Mouse (Mus musculus) thymus, postnatal 25 days (tissue): ENCODE results near the gene Ern2.
A peak's percentile ranks its signal among the peaks of the same experiment; 100 is the strongest.

Experiments used
- DNase-seq: peaks from one replicate; pipeline ENCODE4 v3.0.0; 2022

The Ern2 gene

DNA sequence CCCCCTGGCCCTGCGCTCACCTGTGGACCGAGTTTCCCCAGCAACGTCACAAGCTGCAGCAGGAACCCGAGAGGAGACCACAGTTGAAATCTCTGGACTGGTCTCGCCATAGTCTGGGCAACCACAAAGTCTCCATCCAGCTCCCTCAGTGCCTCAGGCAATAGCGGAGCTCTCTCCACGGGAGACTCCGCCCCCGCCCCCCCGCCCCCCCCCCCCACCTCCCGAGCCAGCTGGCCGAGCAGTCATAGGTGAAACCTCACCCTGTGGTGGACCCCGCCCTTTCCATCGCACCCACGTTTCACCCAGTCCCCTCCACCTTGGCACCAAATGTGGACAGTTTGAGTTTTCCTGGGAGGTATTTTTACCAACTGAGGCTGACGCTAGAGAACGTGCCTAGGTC is at the start of gene Ern2:
Ern2 (minus strand) TSS at position 165 of the 400 bp plus-strand sequence.
- DNase-seq = no peak

DNA sequence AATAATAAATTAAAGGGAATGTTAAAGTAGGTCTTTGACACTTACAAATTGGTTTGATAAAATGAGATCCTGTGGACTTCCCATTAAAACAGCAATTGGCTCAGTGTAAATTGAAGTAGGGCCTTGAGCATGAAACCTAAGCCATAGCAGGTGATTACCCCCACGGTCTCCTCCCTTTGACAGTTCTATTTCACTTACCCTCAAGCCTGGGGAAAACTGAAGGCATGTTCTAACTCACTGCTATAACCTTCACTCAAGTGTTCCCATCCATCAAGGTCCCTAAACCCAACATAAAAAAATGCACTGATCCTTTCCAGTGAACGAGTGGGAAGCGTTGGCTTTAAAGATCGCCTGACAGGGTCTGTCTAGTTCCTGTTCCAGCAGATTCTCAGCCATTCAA is 44.9 kb upstream of the Ern2 start:
- no peak for DNase-seq

DNA sequence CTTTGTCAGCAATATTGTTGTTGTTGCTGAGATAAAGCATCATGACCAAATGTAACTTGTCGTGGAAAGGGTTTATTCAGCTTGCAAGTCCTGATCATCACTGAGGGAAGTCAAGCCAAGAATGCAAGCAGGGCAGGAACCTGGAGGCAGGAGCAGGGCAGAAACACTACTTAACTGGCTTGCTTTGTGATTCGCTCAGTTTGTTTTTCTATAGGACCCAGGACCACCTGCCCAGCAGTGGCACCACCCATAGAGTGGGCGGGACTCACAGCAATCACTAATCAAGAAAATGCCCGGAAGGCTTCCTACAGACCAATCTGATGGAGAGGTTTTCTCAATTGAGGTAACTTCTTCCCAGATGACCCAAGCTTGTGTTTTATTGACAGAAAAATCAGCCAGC is 43.9 kb upstream of the Ern2 start:
- no peak for DNase-seq

DNA sequence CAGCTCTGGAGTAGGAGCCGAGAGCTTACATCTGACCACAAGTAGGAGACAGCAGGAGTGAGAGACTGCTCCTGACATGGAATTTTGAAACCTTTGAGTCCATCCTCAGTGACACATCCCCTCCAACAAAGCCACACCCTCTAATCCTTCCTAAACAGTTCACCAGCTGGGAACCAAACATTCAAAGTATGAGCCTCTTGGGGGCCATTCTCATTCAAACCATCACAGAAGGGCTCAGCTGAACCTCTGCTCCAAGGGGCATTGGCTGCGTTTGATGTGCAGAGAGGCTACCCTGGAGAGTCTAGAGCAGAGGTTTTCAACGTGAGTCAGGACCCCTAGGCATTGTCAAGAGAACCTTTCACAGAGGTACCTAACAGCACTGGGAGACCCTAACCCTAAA is 43.3 kb upstream of the Ern2 start:
- no peak for DNase-seq

DNA sequence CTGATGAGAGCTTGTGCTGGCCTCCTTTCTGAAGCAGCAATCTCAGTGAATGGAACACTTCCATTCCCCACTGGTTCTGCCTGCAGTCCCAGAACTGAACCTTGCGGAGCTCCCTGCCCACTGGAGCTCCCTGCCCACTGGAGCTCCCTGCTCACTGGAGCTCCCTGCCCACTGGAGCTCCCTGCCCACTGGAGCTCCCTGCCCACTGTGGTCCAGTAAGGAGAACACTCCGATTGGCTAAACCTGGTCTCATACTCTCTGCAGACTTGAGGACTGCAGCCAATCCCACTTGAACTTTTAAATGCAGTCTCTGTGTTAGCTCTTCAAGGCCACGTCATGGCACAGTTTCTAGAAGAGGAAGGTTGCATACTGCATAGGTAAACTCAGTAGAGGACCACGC is 40.7 kb upstream of the Ern2 start:
- no peak for DNase-seq

DNA sequence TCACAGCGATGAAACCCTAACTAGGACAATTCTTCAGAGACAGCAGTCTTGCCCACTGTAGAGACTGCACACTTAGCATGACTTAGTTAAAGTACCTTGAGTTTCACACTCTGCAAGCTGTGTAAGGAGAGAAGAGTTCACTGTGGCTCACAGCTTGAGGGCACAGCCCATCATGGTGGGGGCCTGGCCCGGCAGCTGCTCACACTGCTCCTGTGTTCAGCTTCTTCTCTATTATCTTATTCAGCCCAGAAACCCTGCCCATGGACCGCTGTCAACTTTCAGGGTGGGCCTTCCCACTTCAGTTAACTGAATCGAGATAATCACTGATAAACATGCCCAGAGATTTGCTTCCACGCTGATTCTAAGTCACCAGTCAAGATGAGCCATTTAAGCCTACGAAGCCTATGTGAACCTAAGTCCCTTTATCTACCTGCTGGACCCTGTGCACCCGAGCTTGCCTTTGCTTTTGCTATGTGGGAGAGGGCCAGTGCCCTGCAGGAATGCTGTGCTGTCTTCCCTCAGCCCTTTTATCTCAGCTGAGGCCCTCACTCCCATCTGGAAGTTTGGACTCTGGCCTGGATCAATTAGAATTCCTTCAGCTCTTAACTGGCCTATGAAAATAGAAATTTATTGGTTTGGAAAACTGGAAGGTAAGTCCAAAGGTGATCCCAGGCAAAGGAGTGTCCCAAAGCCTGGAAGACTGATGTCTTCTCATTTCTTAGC is 40.2 kb upstream of the Ern2 start:
- no peak for DNase-seq

DNA sequence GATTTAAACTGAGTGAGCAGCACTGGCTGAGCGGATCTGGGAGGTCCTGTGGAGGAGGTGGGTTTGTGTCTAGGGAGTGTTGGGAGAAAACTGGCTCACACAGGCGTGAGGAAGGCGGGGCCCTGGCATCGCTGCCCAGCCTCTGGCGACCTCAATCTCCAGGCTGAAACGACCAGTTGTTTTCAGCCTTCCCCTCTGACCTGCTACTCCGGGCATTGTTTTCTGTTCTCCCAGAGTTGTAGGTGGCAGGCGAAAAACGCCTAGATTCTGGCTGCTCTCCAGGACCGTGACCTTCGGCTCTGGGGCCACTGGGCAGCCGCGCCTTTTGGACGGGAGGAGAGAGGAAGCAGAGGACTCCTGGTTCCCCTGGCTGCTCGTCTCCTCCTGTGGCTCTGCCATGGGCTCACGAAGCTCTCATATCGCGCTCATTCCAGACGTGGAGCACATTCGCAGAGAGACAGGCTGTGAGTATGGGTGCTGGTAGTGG is 33.4 kb upstream of the Ern2 start, which contains the start of gene Chp2:
Chp2 (plus strand) TSS at position 182 of the 487 bp plus-strand sequence.
- no peak for DNase-seq

DNA sequence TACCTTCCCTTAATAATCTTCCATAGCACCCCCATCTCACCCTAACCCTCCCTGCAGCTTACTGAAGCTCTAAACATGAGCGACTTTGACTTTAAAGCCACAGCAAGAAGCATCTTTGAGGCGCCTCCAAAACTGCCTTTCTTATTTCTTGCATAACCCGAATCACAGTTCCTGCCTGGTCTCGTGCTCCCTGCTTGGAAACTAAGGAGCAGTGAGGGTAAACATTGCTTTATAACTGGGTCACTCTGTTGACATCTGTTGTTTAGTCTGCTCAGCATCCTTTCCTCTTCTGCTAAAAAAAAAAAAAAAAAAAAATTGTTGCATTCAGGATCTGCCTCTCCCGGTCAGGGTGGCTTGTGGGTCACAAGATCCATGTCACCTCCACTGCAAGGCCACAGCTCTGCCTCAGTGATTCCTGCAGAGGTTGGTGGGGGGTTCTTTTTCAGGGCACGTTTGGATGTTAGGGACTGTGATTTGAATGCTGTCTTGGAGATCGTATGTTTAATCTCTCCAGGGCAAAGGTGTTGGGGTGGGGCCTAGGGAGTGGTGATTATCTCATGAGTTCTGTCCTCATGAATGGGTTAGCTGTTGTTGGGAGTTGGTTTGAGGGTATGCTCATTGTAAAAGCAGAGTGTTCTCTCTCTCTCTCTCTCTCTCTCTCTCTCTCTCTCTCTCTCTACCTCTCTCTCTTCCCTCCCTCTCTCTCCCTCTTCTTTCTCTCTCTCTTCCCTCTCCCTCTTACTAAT is 22.4 kb upstream of the Ern2 start:
- no peak for DNase-seq

DNA sequence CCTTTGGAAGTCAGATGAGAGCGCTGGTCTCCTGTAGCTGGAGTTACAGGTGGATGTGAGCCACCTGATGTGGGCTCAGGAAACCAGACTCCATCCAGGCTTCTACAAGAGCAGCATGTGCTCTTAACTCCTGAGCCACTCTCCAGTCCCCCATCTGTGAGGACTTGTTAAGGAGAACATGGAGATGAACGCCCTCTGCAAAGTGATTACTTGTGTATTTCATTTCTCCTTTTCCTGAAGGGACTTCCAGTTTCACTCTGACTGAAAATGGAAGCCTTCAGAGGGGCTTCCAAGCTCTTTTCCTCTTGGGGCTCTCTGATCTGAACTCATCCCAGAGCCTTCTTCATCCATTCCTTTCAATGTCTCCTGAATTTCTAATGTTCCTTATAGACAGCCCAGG is 20.1 kb upstream of the Ern2 start:
- no peak for DNase-seq

DNA sequence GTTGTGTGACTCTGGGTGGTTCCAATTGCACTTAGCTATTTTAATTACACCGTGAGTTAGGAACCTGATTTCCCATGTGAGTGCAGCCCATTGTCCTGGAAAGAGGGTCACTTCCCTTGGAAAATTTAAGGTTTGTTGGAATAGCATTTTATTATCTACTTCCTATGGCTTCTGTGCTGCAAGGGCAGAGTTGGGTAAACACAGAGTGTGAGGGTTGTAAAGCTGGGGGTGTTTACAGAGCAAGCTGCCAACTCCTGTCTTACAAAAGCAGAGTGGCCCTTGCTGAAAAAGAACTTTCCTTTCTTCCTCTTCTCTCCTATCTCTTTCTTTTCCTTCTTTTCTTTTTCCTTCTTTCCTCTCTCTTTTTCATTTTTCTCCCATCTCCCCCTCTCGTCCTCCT is 17.9 kb upstream of the Ern2 start:
- DNase-seq = no peak

DNA sequence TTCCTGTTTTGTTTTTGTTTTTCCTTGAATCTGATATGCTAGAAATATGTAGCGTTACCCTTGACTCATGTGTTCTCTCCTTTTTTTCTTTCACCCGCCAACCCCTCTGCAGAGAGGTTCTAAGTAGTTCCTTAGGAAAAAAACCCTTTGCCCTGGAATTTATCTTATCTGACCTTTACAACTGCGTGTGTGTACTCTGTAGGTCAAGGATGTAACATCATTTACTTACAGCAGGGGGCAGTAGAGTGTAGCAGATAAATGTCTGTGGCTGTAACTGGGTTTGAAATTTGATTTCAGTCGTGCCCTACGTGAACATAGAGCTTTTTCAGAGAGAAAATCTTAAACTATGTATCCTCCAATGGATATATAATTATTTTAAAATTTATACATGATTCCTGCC is 13.3 kb upstream of the Ern2 start:
- peak; percentile 10 for DNase-seq

DNA sequence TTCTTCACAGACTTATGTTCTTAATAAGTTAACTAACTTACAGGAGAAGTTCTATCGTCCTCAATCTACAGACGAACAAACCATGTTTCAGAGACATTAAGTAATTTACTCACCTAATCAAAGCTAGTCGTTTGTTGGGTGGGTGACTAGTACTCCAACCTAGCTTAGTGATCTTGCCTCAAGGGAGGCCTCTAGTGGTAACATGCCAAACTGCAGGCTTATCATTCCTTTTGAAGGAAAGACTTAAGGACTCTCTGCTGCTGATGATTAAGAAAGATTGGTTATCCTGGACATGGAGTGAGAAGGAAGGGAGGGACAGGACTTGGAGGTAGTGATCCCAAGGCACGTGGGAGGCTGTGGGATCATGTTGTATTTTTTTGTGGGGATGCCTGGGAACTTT is 11.3 kb upstream of the Ern2 start:
- peak; percentile 58 for DNase-seq

DNA sequence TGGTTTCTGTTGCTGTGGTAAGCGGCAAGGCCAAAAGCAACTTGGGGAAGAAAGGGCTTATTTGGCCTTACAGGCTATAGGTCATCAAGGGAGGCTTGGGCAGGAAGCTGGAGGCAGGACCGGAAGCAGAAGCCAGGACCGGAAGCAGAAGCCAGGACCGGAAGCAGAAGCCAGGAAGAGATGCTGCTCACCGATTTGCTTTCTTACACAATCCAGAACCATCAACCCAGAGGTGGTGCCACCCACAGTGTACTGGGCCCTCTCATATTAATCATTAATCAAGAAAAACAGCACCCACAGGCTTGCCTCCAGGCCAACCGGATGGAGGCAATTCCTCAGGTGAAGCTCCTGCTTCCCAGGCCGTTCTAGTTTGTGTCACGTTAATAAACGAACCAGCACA is 10.8 kb upstream of the Ern2 start:
- no peak for DNase-seq

DNA sequence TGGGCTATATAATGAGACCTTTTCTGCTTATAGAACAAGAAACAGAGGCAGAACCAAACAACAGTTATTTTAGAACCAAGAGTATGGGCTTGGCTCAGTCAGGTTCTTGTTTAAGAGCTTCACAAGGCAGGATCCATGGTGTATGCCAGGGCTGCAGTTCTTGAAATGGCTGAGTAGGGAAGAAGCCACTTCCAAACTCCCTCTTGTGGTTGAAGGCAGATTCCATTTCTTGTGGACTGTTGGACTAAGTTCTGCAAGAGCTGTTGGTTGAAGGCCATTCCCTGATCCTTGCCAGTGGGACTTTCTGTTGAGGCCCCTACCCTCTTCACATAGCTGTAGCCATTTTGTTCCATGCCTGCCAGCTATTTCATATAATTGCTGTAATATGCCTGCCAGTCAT is 7.9 kb upstream of the Ern2 start:
- no peak for DNase-seq

DNA sequence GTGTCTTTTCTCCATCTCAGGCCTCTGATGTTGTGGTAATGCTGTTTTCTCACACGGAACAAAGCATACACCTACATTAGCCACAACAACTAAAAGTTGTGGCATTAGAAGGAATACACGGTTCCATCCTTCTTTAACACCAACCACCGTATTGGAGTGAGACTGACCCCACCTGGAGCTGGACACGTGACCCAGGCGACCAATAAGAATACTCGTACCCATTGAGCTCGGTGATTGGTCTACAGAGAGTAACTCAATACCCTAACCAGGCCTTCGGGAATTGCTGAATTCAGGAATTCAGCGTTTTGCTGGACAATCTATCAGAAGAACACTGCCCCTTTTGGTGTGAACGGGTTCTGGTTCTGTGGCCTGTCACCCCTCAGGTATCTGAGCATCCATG is 5.1 kb upstream of the Ern2 start:
- DNase-seq = no peak

DNA sequence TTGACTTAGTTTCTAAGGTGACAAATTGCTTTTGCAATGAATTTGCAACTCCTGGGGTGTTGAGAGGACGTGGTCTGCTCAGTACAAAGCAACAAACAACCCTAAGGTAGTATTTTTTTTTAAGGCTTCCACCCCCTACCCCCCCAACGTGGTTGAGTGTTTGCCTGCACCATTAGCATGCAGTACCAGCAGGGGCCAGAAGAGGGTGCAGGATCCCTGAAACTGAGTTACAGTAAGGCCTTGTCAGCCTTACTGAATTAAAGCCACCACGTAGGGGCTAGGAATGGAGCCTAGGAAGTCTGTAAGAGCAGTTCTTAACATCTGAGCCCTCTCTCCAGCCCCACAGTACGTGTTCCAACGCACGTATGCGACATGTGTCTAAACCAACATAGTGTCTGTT is 3.5 kb upstream of the Ern2 start:
- peak; percentile 54 for DNase-seq

DNA sequence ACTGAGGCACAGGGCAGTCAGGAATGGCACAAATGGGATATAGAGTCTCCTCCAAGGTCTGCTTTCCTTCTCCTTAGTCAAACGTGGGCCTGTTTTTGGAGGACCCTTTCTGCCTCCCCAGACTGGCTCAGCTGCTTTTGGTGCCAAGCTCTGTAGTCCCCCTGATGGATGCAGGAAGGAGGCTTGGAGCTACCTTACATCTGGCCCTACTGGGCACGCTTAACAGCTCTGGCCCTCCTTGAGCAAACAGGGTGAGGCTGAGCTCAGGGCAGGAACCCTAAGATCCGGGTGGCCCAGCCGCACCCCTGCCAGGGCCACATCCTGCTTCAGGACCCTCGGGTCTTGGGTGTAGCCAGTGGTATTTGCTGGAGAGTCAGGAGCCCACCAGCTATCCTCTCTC is 1.4 kb downstream of the Ern2 start:
- no peak for DNase-seq

DNA sequence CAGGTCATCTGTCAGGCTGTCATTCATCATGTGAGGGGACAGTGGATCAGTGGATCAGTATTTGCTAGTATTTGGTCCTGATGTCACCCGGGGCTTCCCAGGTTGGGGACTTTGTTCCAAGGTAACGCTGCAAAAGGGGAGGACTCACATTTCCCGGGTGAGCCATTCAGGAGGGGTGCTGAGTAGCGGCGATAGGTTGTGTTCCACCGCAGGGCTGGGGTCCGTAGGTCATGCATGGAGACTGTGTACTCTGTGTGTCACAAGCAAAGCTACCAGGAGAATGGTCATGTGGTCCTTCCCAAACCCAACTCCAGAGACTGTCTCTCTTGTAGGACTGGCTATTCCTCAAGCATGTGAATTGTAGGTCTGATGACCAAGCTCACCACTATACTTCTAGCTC is 5.3 kb downstream of the Ern2 start:
- DNase-seq = no peak

DNA sequence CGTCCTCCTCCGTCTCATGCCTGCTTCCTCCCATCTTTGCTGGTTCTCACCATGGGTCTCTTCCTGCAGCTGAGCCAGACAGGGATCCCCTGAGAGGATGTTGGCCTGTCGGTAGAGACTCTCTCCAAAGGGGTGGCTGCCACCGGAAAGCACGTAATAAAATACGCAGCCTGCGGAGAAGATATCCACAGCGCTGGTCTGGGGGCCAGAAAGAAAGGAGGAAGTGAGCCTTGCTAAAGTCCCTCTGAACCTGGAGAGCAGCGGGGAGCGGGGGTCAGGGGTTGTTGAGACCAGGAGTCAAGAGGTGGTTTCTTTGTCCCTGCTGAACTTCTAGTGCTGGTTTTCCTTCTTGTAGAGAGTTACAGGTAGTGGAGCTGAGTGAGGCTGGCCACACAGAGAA is 14.4 kb downstream of the Ern2 start:
- no peak for DNase-seq

DNA sequence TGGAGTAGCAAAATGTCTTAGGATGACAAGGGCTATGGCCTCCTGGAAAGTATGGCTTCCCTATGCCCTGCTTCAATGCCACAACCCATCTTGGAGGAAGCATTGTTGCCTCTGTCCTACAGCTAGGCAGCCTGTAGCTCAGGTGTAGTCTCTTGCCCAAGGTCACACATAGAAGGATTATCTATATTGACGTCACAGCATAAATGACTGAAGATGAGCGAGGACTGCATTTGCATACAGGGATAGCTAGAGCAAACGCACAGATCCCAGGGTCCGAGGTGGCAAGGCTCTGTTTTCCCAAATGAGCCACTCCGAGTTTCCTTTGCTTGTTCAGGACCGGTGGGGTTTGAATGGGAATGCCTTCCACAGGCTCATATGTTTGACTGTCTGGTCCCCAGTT is 15.3 kb downstream of the Ern2 start:
- no peak for DNase-seq

DNA sequence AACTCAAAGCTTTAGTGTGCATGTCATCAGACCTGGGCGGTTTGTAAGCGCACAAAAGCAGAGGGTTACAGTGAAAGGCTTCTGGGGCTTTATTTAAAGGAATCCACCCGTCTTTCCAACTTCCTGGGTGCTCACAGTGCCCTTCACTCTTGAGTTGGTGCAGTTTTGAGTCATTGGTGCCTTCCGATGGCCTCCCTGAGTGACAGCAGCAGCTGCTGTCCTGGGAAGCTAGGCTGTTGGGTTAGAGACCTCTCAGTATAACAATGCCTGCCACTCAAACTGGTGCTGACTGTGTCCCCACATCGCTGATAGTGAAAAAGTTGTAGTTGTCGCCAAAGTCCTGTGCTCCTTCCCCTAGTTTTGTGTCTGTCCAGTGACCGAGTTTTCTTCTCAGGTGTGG is 18.8 kb downstream of the Ern2 start:
- DNase-seq = no peak

DNA sequence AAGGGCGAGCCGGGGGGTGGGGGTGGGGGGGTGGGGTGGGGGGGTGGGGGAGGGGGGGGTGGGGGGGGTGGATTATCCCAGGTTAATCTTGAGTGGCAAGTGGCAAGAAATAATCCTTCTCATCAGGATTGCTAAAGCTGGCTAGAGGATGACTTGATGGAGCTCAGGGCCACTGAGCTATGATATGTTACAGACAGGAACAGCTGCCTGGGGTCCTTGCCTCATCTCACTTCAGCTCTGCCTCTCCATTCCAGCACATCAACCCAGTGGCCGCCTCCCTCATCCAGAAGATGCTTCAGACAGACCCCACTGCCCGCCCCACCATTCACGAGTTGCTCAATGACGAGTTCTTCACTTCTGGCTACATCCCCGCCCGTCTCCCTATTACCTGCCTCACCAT is 22.2 kb downstream of the Ern2 start:
- no peak for DNase-seq

DNA sequence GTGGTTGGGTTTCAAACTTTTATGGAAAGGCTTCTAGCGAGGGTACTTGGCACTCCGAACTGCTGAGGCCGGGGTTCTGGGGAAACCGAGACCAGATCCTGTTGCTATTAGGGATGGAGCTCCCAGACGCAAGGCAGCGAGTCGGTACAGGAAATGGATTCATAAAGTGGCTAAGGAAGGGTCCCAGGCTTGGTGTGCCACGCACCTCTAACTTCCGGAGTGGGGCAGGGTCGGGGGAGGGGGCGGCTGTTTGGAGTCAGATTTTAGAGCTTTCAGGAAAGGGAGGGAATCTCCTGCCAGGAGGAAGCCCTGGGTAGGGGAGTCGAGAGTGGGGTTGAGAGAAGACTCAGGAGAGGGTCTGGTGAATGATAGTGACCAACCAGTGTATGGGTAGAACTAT is 26.0 kb downstream of the Ern2 start:
- peak; percentile 22 for DNase-seq
